14 mouse cellular contexts compared by ENCODE assay signal in genomic region chr11:24084590-24084989, GRCm38 (mm10). TPM values are rescaled to one million over a fixed set of nuclear protein-coding genes. Genes with fewer than 3 reads are reported as not detected.
A peak's percentile ranks its signal among the peaks of the same experiment; 100 is the strongest.
DNase-seq lines count a peak whose midpoint lies in the region; ATAC-seq lines count a peak whose summit lies in the region.
"Had no signal": no experiment of that assay in that cellular context is flagged by ENCODE, and none has a peak within 500 bp of the region (broad histone marks: within the 10 kb centered on the region; RNA-seq: fewer than 3 reads in every experiment).

No protein-coding gene starts in this region.

- H3K4me2 ChIP-seq in midbrain, embryonic 11.5 days, result no peak overlapping the region
- peak overlapping the region; percentile 93 for H3K4me2 ChIP-seq in hindbrain, embryonic 15.5 days
- H3K4me2 ChIP-seq in neural tube, embryonic 15.5 days, result peak overlapping the region; percentile 51
- H3K4me2 ChIP-seq: kidney, embryonic 15.5 days had no signal

- peaks cover 75% of the 10 kb centered on the region for H3K27me3 ChIP-seq in midbrain, embryonic 10.5 days (ENCODE audit: low read depth, poor library complexity, severe bottlenecking)
- H3K27me3 ChIP-seq in midbrain, embryonic 11.5 days (ENCODE audit: control insufficient read depth, insufficient read depth, low read length), result no peaks in the 10 kb centered on the region
- peaks cover 50% of the 10 kb centered on the region for H3K27me3 ChIP-seq in forebrain, embryonic 10.5 days (ENCODE audit: poor library complexity, severe bottlenecking)
- H3K27me3 ChIP-seq in hindbrain, embryonic 15.5 days, result no peaks in the 10 kb centered on the region
- no peaks in the 10 kb centered on the region for H3K27me3 ChIP-seq in neural tube, embryonic 15.5 days (replicated peaks)

- H3K9me3 ChIP-seq in midbrain, embryonic 10.5 days (replicated peaks), result no peaks in the 10 kb centered on the region
- H3K9me3 ChIP-seq in midbrain, embryonic 11.5 days (ENCODE audit: control insufficient read depth, low read length), result no peaks in the 10 kb centered on the region
- no peaks in the 10 kb centered on the region for H3K9me3 ChIP-seq in forebrain, embryonic 10.5 days
- H3K9me3 ChIP-seq in hindbrain, embryonic 15.5 days, result no peaks in the 10 kb centered on the region
- no peaks in the 10 kb centered on the region for H3K9me3 ChIP-seq in neural tube, embryonic 15.5 days (replicated peaks)
- H3K9me3 ChIP-seq: kidney, embryonic 15.5 days had no signal

- ATAC-seq in midbrain, embryonic 11.5 days (ENCODE audit: low FRiP score), result no peak
- ATAC-seq in hindbrain, embryonic 15.5 days (ENCODE audit: low FRiP score, low read depth), result no peak
- no peak for ATAC-seq in neural tube, embryonic 15.5 days (ENCODE audit: low FRiP score)

- 89% methylated on average over 4 of the region's 4 CpGs for WGBS in midbrain, embryonic 10.5 days
- 88% methylated on average over 4 of the region's 4 CpGs for WGBS in midbrain, embryonic 11.5 days
- 83% methylated on average over 4 of the region's 4 CpGs for WGBS in forebrain, embryonic 10.5 days
- WGBS in hindbrain, embryonic 15.5 days, result 40% methylated on average over 4 of the region's 4 CpGs
- WGBS in neural tube, embryonic 15.5 days, result 36% methylated on average over 4 of the region's 4 CpGs

- H3K9ac ChIP-seq in midbrain, embryonic 11.5 days (ENCODE audit: low read length), result no peak overlapping the region
- H3K9ac ChIP-seq in hindbrain, embryonic 15.5 days, result peak overlapping the region; percentile 41
- H3K9ac ChIP-seq in neural tube, embryonic 15.5 days (replicated peaks), result peak overlapping the region; percentile 29
- H3K9ac ChIP-seq: kidney, embryonic 15.5 days had no signal

- H3K4me1 ChIP-seq in midbrain, embryonic 10.5 days, result peaks cover 61% of the 10 kb centered on the region
- H3K4me1 ChIP-seq in midbrain, embryonic 11.5 days (ENCODE audit: control insufficient read depth, insufficient read depth, low read length), result peaks cover 21% of the 10 kb centered on the region
- peaks cover 75% of the 10 kb centered on the region for H3K4me1 ChIP-seq in forebrain, embryonic 10.5 days
- H3K4me1 ChIP-seq in hindbrain, embryonic 15.5 days (replicated peaks), result peaks cover 63% of the 10 kb centered on the region
- H3K4me1 ChIP-seq in neural tube, embryonic 15.5 days, result peaks cover 59% of the 10 kb centered on the region

- H3K4me3 ChIP-seq in midbrain, embryonic 10.5 days, result no peak overlapping the region
- H3K4me3 ChIP-seq in midbrain, embryonic 11.5 days (ENCODE audit: low read depth, low read length), result no peak overlapping the region
- H3K4me3 ChIP-seq in forebrain, embryonic 10.5 days, result no peak overlapping the region
- peak overlapping the region; percentile 23 for H3K4me3 ChIP-seq in hindbrain, embryonic 15.5 days
- peak overlapping the region; percentile 21 for H3K4me3 ChIP-seq in neural tube, embryonic 15.5 days (replicated peaks)
- H3K4me3 ChIP-seq: kidney, embryonic 15.5 days had no signal

- H3K36me3 ChIP-seq in midbrain, embryonic 10.5 days, result peaks cover 38% of the 10 kb centered on the region
- H3K36me3 ChIP-seq in midbrain, embryonic 11.5 days (ENCODE audit: control insufficient read depth, insufficient read depth, low read length), result peaks cover 8% of the 10 kb centered on the region; the same call in 1 of the 2 replicates
- peaks cover 46% of the 10 kb centered on the region for H3K36me3 ChIP-seq in forebrain, embryonic 10.5 days (replicated peaks)
- peaks cover 13% of the 10 kb centered on the region for H3K36me3 ChIP-seq in hindbrain, embryonic 15.5 days
- peaks cover 6% of the 10 kb centered on the region; the same call in 1 of the 2 replicates for H3K36me3 ChIP-seq in neural tube, embryonic 15.5 days
- H3K36me3 ChIP-seq: kidney, embryonic 15.5 days had no signal

- peak; percentile 8 for DNase-seq in midbrain, embryonic 10.5 days (ENCODE audit: low spot score)
- DNase-seq in midbrain, embryonic 11.5 days (ENCODE audit: low spot score, missing footprints), result no peak
- DNase-seq in forebrain, embryonic 10.5 days (ENCODE audit: extremely low spot score, low spot score), result no peak
- DNase-seq in T-cell, adult 2 months (ENCODE audit: low spot score), result no peak
- no peak for DNase-seq in thymus, postnatal 0 days (ENCODE audit: low spot score)
- DNase-seq: adrenal gland, postnatal 36 days; cerebellum, adult 18-20 months; heart, postnatal 4 days; right cerebral cortex, postnatal 14 days had no signal

- no peak overlapping the region for H3K27ac ChIP-seq in midbrain, embryonic 10.5 days (replicated peaks)
- H3K27ac ChIP-seq in midbrain, embryonic 11.5 days (ENCODE audit: low read depth, low read length), result no peak overlapping the region
- H3K27ac ChIP-seq in forebrain, embryonic 10.5 days, result 0 out of 2 replicates have a peak overlapping the region, but pooled peaks have one; percentile 40
- H3K27ac ChIP-seq in hindbrain, embryonic 15.5 days (replicated peaks), result peak overlapping the region; percentile 81
- H3K27ac ChIP-seq in neural tube, embryonic 15.5 days (replicated peaks), result peak overlapping the region; percentile 71
- H3K27ac ChIP-seq: kidney, embryonic 15.5 days had no signal

RNA-seq across cellular contexts. Expression of gene Bcl11a, which starts 6.7 kb away (rescaled TPM):
- polyA plus RNA-seq in midbrain, embryonic 10.5 days (2016; fragmentation: Nextera tagmentation; extraction: Ambion mirVana), result 15.8 and 33.2 TPM in 2 replicates
- polyA plus RNA-seq in midbrain, embryonic 11.5 days (2014; fragmentation: Nextera tagmentation; extraction: Ambion mirVana), result 42.5 and 44.1 TPM in 2 replicates
- polyA plus RNA-seq in forebrain, embryonic 10.5 days (2016; fragmentation: Nextera tagmentation; extraction: Ambion mirVana), result 37.6 and 44.1 TPM in 2 replicates
- 93.1 and 116 TPM in 2 replicates for polyA plus RNA-seq in hindbrain, embryonic 15.5 days (2015; fragmentation: Nextera tagmentation; extraction: Ambion mirVana)
- 85.1 and 102 TPM in 2 replicates for polyA plus RNA-seq in neural tube, embryonic 15.5 days (2015; fragmentation: Nextera tagmentation; extraction: Ambion mirVana)
- polyA plus RNA-seq in thymus, postnatal 0 days (2015; fragmentation: Nextera tagmentation; extraction: Ambion mirVana), result 7.4 and 8.0 TPM in 2 replicates

RNA-seq across cellular contexts. Expression of gene A830031A19Rik, which starts 9.7 kb away (rescaled TPM):
- polyA plus RNA-seq in midbrain, embryonic 10.5 days (2016; fragmentation: Nextera tagmentation; extraction: Ambion mirVana), result not detected in 2 replicates
- polyA plus RNA-seq in midbrain, embryonic 11.5 days (2014; fragmentation: Nextera tagmentation; extraction: Ambion mirVana), result not detected in 2 replicates
- not detected in 2 replicates for polyA plus RNA-seq in forebrain, embryonic 10.5 days (2016; fragmentation: Nextera tagmentation; extraction: Ambion mirVana)
- polyA plus RNA-seq in hindbrain, embryonic 15.5 days (2015; fragmentation: Nextera tagmentation; extraction: Ambion mirVana), result not detected in 2 replicates
- polyA plus RNA-seq in neural tube, embryonic 15.5 days (2015; fragmentation: Nextera tagmentation; extraction: Ambion mirVana), result not detected in 2 replicates
- polyA plus RNA-seq in thymus, postnatal 0 days (2015; fragmentation: Nextera tagmentation; extraction: Ambion mirVana), result not detected in 2 replicates
- polyA plus RNA-seq: kidney, embryonic 15.5 days; liver, adult 2 months; neural tube, embryonic 11.5 days had no signal

Comparison
In these comparisons a context has a peak if more than half of its experiments do, and no peak if none do; other contexts are left out.
1. H3K27ac ChIP-seq: peak in forebrain, embryonic 10.5 days (single experiment), hindbrain, embryonic 15.5 days (single experiment) and neural tube, embryonic 15.5 days (single experiment); none in midbrain, embryonic 10.5 days (single experiment) and midbrain, embryonic 11.5 days (single experiment).
2. H3K4me3 ChIP-seq: peak in hindbrain, embryonic 15.5 days (single experiment) and neural tube, embryonic 15.5 days (single experiment); none in midbrain, embryonic 10.5 days (single experiment), midbrain, embryonic 11.5 days (single experiment) and forebrain, embryonic 10.5 days (single experiment).